Mouse (Mus musculus) skeletal muscle tissue, adult 2 months (tissue): ENCODE measurements around the gene Adam1a.
"Not testable (repeated sequence)": the region's sequence is repeated elsewhere in the genome, so short reads cannot be mapped to it uniquely, and the experiment has no call there.

ENCODE experiments used
- DNase-seq: peaks from one replicate; pipeline ENCODE4 v3.0.0-alpha.2; 2012; ENCODE audit warnings: low read depth, low spot score

The Adam1a gene

DNA sequence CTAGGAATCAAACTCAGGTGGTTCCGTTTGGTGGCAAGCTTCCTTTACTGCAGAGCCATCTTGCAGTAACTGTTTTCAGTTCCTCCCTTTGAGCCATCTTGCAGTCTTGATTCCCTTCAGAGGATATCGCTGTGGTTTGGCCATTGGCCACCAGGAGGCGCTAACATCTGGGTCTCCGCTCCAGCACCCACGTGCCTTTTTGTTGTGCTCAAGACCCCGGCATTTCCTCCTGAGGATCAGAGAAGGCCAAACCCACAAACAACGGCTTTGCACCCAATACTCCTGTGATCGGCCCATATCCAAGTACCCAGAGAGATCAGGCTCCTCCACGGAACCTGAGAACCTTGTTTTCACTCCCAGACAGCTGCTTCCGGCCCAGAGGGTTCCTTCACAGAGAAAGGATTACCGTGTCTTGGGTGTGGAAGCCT lies 19.2 kb upstream of the Adam1a start:
- peak; percentile 81 for DNase-seq

GRCm38 (mm10) chr5:121562436-121562835 lies 17.2 kb upstream of the Adam1a start:
- DNase-seq, result no peak

DNA sequence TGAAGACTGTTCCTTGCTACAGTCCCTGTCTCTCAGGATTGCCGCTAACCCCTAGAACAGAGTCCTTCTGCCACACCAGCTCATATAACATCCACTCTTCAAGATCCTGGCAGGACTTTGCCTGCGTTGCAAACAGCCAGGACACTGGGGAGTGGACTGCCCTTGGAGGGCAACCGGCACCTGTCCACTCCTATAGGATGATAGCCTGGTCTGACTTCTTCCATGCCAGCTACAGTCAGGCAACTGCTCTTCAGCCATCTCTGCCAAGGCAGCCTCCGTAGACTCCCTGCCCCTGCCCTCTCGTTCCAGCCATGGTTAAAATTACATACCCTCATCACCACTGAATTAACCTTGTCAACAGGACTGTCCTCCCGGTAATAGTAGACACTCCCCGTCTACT lies 3.9 kb upstream of the Adam1a start:
- DNase-seq, result peak; percentile 68

DNA sequence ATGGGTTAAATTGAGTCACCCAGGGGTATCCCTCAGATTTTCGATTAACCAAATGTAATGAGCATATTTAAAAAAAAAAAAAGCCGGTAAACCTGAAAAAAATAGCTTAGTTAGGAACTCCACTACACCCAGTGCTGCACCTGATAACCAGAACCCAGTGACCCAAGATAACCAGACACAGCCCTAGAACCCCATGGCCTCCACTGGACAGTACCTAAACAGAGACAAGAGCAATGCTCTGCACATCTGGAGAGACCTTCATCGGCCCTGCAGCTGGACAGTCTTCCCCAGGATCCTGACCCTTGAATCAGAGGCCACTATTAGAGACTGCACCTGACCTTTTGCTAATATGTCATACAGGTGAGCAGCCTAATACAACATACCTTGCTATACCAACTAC lies 1.8 kb upstream of the Adam1a start:
- DNase-seq, result no peak

DNA sequence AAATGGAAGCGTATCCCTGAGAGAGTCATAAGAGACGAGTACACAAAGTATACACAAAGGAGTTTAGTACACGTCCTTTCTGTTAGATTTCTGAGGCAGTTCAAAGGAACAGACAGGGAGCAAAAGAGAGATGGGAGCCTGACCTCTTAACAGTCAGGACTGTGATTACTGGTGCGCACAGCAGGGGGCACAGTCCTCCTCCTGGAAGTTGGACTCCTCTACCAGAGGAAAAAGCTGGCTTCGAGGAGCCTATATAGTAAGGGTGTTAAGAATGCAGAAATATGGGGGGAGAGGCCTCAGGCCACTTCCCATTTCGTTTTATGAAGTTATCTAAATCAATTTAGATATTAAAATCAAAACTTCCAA lies 1.2 kb upstream of the Adam1a start:
- peak; percentile 46 for DNase-seq

- DNase-seq, result peak; percentile 96
These were observed 679 bp upstream of the Adam1a start, which contains the start of gene Mapkapk5 for GRCm38 (mm10) chr5:121545793-121546529. Mapkapk5 (minus strand) TSS chr5:121545905.

DNA sequence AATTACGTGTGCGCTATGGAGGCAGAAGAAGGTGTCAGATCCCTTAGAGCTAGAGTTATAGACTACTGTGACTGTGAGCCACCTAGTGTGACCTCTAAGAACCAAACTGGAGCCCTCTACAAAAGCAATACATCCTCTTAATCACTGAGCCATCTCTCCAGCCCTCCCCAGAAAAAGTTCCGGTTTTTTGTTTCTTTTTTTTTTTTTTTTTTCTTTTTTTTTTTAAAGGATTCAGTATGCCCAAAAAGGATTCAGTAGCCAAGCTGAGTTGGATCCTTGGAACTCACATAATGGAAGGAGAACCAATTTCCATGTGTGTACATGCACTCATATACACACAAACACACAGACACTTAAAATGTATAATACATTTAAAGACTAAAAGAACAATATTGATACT lies 1.9 kb downstream of the Adam1a start:
- no peak for DNase-seq

- DNase-seq, result no peak
These were observed 4.0 kb downstream of the Adam1a start for GRCm38 (mm10) chr5:121541235-121541634.

DNA sequence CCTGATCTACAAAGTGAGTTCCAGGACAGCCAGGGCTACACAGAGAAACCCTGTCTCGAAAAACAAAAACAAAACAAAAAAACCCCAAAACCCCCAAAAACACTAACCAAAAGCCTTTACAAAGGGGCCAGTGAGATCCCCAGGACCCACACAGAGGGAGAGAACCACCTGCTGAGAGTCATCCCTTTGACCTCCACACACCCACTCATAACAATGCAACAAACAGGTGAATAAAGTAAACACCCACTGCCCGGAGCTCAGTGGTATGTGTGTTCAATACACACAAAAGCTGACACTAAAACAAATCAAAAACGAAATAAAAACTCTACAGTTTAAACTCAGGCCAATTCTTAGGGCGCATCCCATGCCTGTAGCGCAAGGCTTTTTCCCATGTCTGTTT lies 5.2 kb downstream of the Adam1a start:
- no peak for DNase-seq

DNA sequence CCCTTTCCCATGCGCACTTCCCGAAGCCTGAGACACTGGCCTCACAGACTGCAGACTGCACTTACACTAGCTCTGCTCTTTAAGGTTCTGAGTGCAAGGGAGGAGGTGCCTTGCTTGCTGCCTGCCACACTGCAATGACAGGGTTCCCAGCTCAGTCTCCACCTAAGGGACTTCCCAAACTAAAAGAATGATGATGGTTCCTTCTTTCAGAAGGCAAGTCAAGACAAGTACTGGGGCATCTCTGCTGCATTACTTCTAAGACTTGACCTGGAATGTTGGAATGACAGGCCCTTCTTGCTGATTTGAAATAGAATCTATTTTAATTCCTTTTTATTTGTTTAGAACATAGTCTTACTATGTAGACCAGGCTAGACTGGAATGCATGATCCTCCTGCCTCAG lies 7.7 kb downstream of the Adam1a start:
- no peak for DNase-seq

DNA sequence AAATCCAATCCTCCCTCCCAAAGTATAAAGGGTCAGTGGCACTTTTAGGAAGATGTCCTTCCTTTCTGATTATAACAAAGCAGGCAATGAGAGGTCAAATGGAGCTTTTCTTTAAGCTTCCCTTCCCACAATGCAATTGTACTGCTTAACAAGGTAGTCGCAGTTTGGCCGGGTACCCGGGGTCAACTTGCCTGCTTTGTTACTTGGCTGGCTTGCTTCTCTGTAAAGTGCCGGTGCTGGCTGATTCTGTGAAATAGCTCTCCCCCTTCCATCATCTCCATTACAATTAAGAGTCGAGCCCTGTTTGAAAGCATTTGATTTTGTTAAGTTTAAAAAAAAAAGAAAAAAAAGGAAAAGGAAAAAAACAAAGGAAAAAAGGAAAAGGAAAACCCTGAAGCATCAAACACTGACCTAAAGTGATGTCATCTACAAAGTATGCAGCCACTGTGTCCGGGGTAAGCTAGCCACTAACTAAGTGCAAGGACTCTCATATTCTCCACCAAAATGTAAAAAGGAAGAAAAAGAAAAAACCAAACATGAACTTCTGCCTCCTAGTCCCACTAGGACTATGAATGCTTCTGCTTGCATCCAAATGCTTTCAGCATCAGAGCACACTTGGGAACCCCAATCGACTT lies 8.2 kb downstream of the Adam1a start:
- no peak for DNase-seq

GRCm38 (mm10) chr5:121535116-121535515 lies 10.2 kb downstream of the Adam1a start:
- no peak for DNase-seq

DNA sequence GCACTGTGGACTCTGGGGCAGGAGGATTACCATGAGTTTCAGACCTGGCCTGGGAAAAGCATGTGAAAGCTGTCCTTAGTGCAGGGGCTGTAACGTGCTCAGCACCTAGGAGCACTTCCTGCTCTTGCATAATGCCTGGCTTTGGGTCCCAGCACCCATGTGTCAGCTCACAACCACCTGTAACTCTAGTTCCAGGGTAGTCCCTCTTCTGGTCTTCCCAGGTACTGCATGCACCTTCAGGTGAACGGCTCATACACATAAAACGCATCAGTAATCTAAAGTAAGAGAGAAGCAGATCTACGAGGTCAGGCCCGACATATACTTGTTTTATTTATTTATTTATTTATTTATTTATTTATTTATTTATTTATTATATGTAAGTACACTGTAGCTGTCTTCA lies 10.8 kb downstream of the Adam1a start:
- DNase-seq, result no peak

DNA sequence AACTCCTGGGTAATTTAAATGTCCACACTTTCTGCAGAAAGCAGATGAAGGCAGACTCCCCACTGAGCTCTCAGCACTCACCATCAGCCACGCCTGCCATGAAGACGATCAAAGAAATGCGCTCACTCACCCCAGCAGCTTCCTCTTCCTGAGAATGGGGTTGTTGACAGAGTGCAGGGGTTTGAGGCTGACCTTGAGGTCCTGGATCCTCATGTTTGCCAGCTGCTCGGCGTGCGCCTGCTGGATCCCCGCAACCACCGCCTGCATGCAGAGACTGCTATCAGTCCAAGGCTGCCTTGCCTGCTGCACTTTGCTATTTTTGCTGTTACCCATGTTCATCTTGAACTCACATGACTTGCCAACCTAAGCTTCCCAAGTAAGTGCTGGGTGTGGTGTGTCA lies 18.3 kb downstream of the Adam1a start:
- no peak for DNase-seq

- DNase-seq, result no peak
These were observed 18.8 kb downstream of the Adam1a start for GRCm38 (mm10) chr5:121526526-121526925.

DNA sequence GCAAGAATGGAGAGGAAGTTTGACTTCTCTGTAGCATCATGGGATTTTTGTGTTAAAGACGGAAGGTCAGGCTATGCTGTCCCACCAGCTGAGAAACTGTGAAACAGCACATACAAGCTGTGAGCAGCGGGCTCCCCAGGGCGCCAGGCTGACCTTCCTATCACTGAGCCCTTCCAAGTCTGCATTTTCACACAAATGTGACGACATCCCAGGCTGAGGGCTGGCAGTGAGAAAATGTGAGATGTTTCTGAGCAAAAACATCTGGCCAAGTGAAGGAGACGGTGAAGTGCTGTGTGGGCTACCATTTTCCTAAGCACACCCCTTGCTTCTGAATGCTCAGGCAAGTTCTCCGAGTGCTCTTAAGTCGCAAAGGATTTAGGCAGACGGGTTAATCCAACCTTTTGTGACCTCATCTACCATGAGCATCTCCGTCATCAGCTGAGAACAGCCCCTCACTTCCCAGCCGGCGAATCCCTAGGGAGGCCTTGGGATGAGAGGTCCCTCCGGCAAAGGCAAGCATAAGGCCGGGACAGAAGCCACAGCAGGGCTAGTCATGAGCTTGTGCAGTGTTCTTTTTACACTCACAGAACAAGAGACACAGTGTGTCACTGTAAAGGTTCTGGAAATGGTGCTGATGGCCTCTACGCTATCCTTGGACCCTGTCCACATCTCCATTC lies 19.4 kb downstream of the Adam1a start:
- DNase-seq, result no peak

GRCm38 (mm10) chr5:121519758-121520157 lies 25.5 kb downstream of the Adam1a start:
- DNase-seq, result not testable (repeated sequence)

- DNase-seq, result no peak
These were observed 26.3 kb downstream of the Adam1a start for GRCm38 (mm10) chr5:121518983-121519382.

- no peak for DNase-seq
These were observed 35.3 kb downstream of the Adam1a start for GRCm38 (mm10) chr5:121510009-121510408.

DNA sequence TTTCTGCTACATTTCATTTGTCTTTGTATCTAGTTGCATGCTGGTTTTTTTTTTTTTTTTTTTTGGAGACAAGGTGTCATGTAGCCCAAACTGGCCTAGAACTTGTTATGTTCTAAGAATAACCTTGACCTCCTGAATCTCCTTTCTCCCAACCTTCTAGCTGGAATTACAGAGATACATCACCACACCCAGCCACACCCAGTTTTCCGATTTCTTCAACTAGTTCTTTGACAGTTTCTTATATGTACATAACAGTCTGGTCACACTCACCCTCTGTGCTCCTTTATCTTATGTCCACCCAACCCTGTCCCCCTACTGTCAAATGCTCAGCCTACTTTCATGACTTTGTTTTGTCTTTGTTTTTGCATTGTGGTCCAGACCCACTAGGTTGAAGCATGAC lies 38.4 kb downstream of the Adam1a start:
- DNase-seq, result no peak

- DNase-seq, result no peak
These were observed 42.1 kb downstream of the Adam1a start, which contains the start of gene Adam1b for GRCm38 (mm10) chr5:121503231-121503630. Adam1b (minus strand) TSS chr5:121503435.

DNA sequence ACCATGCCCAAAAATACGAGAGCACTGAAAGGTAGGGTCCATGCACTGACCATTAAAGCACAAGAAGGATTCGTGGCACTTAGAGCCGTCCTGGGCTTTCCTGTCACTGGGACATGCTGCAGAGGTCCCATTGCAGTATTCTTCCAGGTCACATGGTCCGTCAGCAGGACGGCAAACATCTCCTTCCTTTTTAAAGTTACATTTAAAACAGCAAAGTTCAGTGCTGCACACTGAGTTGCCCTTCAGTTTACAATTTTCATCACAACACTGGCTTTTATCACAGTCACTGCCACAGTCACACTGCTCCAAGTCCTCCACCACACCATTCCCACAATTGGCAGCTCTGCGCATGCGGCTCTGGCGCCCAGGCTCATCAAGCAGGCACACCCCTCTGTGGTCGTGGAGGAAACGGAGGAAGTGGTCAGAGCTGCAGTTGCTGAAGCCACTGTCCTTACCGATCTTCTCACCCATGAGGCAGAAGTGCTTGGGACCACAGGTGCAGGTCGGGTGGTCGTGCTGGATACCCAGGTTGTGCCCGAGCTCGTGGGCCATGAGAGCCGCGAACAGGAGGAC lies 43.8 kb downstream of the Adam1a start:
- DNase-seq, result not testable (repeated sequence)
